ENCODE assay signal across 8 mouse cellular contexts in the genomic region with DNA sequence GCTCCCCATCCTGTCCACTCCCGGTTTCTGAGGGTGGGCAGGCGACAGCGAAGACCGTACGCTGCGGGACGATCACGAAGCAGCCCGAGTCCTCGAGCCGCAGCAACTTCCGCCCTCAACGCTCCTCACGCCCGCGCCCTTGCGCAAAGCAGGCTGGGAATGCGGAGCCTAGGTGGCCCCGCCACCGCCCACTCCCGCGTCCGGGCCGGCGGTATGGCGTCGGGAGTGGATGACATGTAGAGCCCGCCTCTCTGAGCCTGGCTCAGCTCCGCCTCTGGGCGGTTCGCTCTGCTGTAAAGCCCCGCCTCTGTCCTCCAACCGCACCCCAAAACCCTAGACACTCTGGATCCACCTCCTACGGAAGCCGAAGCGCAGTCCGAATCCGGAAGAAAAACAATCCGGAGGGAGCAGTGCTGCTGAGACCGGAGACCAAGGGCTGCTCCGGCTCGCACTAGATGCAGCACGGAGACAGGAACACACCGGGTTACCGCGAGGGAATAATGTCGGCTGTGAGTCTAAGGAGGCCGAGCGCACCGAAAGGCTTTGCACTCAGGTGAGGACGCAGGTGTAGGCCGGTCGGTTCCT. TPM values are rescaled to one million over a fixed set of nuclear protein-coding genes. Genes with fewer than 3 reads are reported as not detected.
A peak's percentile ranks its signal among the peaks of the same experiment; 100 is the strongest.
DNase-seq lines count a peak whose midpoint lies in the region; ATAC-seq and TF ChIP-seq lines count a peak whose summit lies in the region.

A gene (plus strand): TSS at position 344 of the 585 bp plus-strand sequence.

- H3K4me2 ChIP-seq in lung, postnatal 0 days (replicated peaks; ENCODE audit: low read depth, low read length), result peak within 1 kb of the TSS; percentile 52

- peak; percentile 94 for DNase-seq in MN1 (ENCODE audit: low spot score)
- DNase-seq in cerebellum, adult 9-10 months, result peak; percentile 97
- peak; percentile 95 for DNase-seq in hindbrain, embryonic 10.5 days (ENCODE audit: low spot score)
- peak; percentile 98 for DNase-seq in layer of hippocampus, adult 9-11 months
- peak; percentile 100 for DNase-seq in lung, postnatal 0 days (ENCODE audit: low spot score)
- DNase-seq in ovary, postnatal 14 days (ENCODE audit: low spot score), result peak; percentile 84
- peak; percentile 97 for DNase-seq in thymus, postnatal 14 days

- peak; percentile 83 for TF ChIP-seq EP300 in lung, postnatal 0 days (IDR thresholded peaks at IDR 0.05)

- H3K36me3 ChIP-seq in hindbrain, embryonic 10.5 days, result peaks cover 53% of the 10 kb centered on the region
- peaks cover 28% of the 10 kb centered on the region for H3K36me3 ChIP-seq in lung, postnatal 0 days (ENCODE audit: insufficient read depth, low read length)

- peaks cover 30% of the 10 kb centered on the region for H3K4me1 ChIP-seq in hindbrain, embryonic 10.5 days (replicated peaks)
- H3K4me1 ChIP-seq in lung, postnatal 0 days (ENCODE audit: insufficient read depth, low read depth, low read length), result peaks cover 13% of the 10 kb centered on the region; the same call in 1 of the 2 replicates

- peak within 1 kb of the TSS; percentile 60 for H3K9ac ChIP-seq in lung, postnatal 0 days (replicated peaks; ENCODE audit: low read depth)

- TF ChIP-seq CTCF in lung, postnatal 0 days (IDR thresholded peaks at IDR 0.05), result no peak

- H3K27ac ChIP-seq in hindbrain, embryonic 10.5 days, result peak within 1 kb of the TSS; percentile 90
- H3K27ac ChIP-seq in lung, postnatal 0 days (ENCODE audit: low read length), result peak within 1 kb of the TSS; percentile 75

- H3K4me3 ChIP-seq in hindbrain, embryonic 10.5 days, result peak within 1 kb of the TSS; percentile 70
- peak within 1 kb of the TSS; percentile 55 for H3K4me3 ChIP-seq in lung, postnatal 0 days (ENCODE audit: low read depth, low read length)

- no peaks in the 10 kb centered on the region for H3K9me3 ChIP-seq in hindbrain, embryonic 10.5 days
- no peaks in the 10 kb centered on the region for H3K9me3 ChIP-seq in lung, postnatal 0 days (ENCODE audit: low read length)

- WGBS in hindbrain, embryonic 10.5 days, result under 1% methylated on average over 53 of the region's 53 CpGs
- WGBS in lung, postnatal 0 days, result 1% methylated on average over 47 of the region's 53 CpGs

- no peaks in the 10 kb centered on the region for H3K27me3 ChIP-seq in hindbrain, embryonic 10.5 days (ENCODE audit: insufficient read depth, poor library complexity, severe bottlenecking)
- no peaks in the 10 kb centered on the region for H3K27me3 ChIP-seq in lung, postnatal 0 days (replicated peaks; ENCODE audit: insufficient read depth, low read length)

- ATAC-seq in frontal cortex, adult (ENCODE audit: low TSS enrichment), result peak; percentile 94
- ATAC-seq in lung, postnatal 0 days, result peak; percentile 99

RNA-seq across cellular contexts. Expression of the gene that starts here (rescaled TPM):
- 20.6 and 24.9 TPM in 2 replicates for polyA plus RNA-seq in hindbrain, embryonic 10.5 days (2016; fragmentation: Nextera tagmentation; extraction: Ambion mirVana)
- 60.2 and 71.4 TPM in 2 replicates for polyA plus RNA-seq in lung, postnatal 0 days (2015; fragmentation: Nextera tagmentation; extraction: Ambion mirVana)

Comparison
In these comparisons a context has a peak if more than half of its experiments do, and no peak if none do; other contexts are left out.
1. Peak in every context shown above with its lines: DNase-seq, ATAC-seq, H3K4me3 ChIP-seq and H3K27ac ChIP-seq.